In the genomic region with DNA sequence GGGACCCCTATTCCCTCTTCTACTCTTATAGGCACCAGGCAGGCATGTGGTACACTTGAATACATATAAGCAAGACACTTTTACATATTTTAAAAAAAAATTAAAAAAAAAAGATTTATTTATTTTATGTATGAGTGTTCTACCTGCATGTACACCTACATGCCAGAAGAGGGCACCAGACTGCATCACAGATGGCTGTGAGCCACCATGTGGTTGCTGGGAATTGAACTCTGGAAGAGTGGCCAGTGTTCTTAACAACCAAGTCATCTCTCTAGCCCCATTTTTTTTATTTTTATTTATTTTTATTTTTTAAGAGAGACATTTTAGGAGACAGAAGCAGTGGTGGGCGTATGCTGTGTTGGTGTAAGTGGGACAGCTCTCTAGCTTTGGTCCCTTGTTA, we compare ENCODE assay signal across 8 mouse cellular contexts. TPM values are rescaled to one million over a fixed set of nuclear protein-coding genes. Genes with fewer than 3 reads are reported as not detected.
A peak's percentile ranks its signal among the peaks of the same experiment; 100 is the strongest.
DNase-seq lines count a peak whose midpoint lies in the region; ATAC-seq lines count a peak whose summit lies in the region.

No protein-coding gene starts in this region.

- peaks cover under 1% of the 10 kb centered on the region; the same call in 1 of the 2 replicates for H3K4me1 ChIP-seq in midbrain, embryonic 11.5 days (ENCODE audit: control insufficient read depth, insufficient read depth, low read length)
- peaks cover 6% of the 10 kb centered on the region for H3K4me1 ChIP-seq in midbrain, embryonic 13.5 days (replicated peaks)
- peaks cover under 1% of the 10 kb centered on the region; the same call in 1 of the 2 replicates for H3K4me1 ChIP-seq in hindbrain, embryonic 16.5 days (ENCODE audit: control insufficient read depth, insufficient read depth, low read depth, low read length)

- peaks cover 14% of the 10 kb centered on the region for H3K36me3 ChIP-seq in midbrain, embryonic 11.5 days (ENCODE audit: control insufficient read depth, insufficient read depth, low read length)
- H3K36me3 ChIP-seq in midbrain, embryonic 13.5 days: peaks cover 27% of the 10 kb centered on the region
- no peaks in the 10 kb centered on the region for H3K36me3 ChIP-seq in hindbrain, embryonic 16.5 days (ENCODE audit: control insufficient read depth, insufficient read depth, low read length)

- H3K27me3 ChIP-seq in midbrain, embryonic 11.5 days (ENCODE audit: control insufficient read depth, insufficient read depth, low read length): no peaks in the 10 kb centered on the region
- H3K27me3 ChIP-seq in midbrain, embryonic 13.5 days: no peaks in the 10 kb centered on the region
- H3K27me3 ChIP-seq in hindbrain, embryonic 16.5 days (replicated peaks; ENCODE audit: control insufficient read depth, insufficient read depth, low read length): no peaks in the 10 kb centered on the region

- WGBS in midbrain, embryonic 11.5 days: 54% methylated on average over 1 of the region's 1 CpGs
- WGBS in midbrain, embryonic 13.5 days: 74% methylated on average over 1 of the region's 1 CpGs
- 71% methylated on average over 1 of the region's 1 CpGs for WGBS in hindbrain, embryonic 16.5 days

- H3K9me3 ChIP-seq in midbrain, embryonic 11.5 days (ENCODE audit: control insufficient read depth, low read length): no peaks in the 10 kb centered on the region
- no peaks in the 10 kb centered on the region for H3K9me3 ChIP-seq in midbrain, embryonic 13.5 days
- H3K9me3 ChIP-seq in hindbrain, embryonic 16.5 days (ENCODE audit: control insufficient read depth, low read length): no peaks in the 10 kb centered on the region

- no peak overlapping the region for H3K27ac ChIP-seq in midbrain, embryonic 11.5 days (ENCODE audit: low read depth, low read length)
- H3K27ac ChIP-seq in midbrain, embryonic 13.5 days: no peak overlapping the region
- H3K27ac ChIP-seq in hindbrain, embryonic 16.5 days (ENCODE audit: low read depth, low read length): no peak overlapping the region

- no peak overlapping the region for H3K4me2 ChIP-seq in midbrain, embryonic 11.5 days
- H3K4me2 ChIP-seq in midbrain, embryonic 13.5 days (replicated peaks): no peak overlapping the region
- no peak overlapping the region for H3K4me2 ChIP-seq in hindbrain, embryonic 16.5 days (ENCODE audit: low read length)

- H3K9ac ChIP-seq in midbrain, embryonic 11.5 days (ENCODE audit: low read length): no peak overlapping the region
- H3K9ac ChIP-seq in midbrain, embryonic 13.5 days (replicated peaks): no peak overlapping the region
- H3K9ac ChIP-seq in hindbrain, embryonic 16.5 days (ENCODE audit: low read depth, low read length): no peak overlapping the region

- H3K4me3 ChIP-seq in midbrain, embryonic 11.5 days (ENCODE audit: low read depth, low read length): no peak overlapping the region
- no peak overlapping the region for H3K4me3 ChIP-seq in midbrain, embryonic 13.5 days (replicated peaks)
- no peak overlapping the region for H3K4me3 ChIP-seq in hindbrain, embryonic 16.5 days (ENCODE audit: low read length)

- ATAC-seq in midbrain, embryonic 11.5 days (ENCODE audit: low FRiP score): no peak
- no peak for ATAC-seq in midbrain, embryonic 13.5 days
- no peak for ATAC-seq in hindbrain, embryonic 16.5 days

- peak; percentile 40 to 47 for DNase-seq in cerebellum, adult 18-20 months
- DNase-seq in cerebellum, postnatal 4 days (ENCODE audit: low spot score in 2 of 2): no peak
- peak; percentile 75 for DNase-seq in midbrain, embryonic 11.5 days (ENCODE audit: low spot score, missing footprints)
- peak; percentile 31 to 33 for DNase-seq in cerebellum, postnatal 36 days
- peak; percentile 60 for DNase-seq in naive thymus-derived CD4-positive, alpha-beta T cell, adult 2 months (ENCODE audit: low read depth)
- no peak for DNase-seq in urinary bladder, postnatal 25 days (ENCODE audit: low spot score)

RNA-seq across cellular contexts. Expression of gene Iqgap3, which starts 5.9 kb away (rescaled TPM):
- 15.0 and 16.5 TPM in 2 replicates for polyA plus RNA-seq in midbrain, embryonic 11.5 days (2014; fragmentation: Nextera tagmentation; extraction: Ambion mirVana)
- 6.2 and 6.6 TPM in 2 replicates for polyA plus RNA-seq in midbrain, embryonic 13.5 days (2015; fragmentation: Nextera tagmentation; extraction: Ambion mirVana)
- 2.8 and 3.8 TPM in 2 replicates for polyA plus RNA-seq in hindbrain, embryonic 16.5 days (2015; fragmentation: Nextera tagmentation; extraction: Ambion mirVana)

RNA-seq across cellular contexts. Expression of gene Ttc24, which starts 9.6 kb away (rescaled TPM):
- not detected in 2 replicates for polyA plus RNA-seq in midbrain, embryonic 11.5 days (2014; fragmentation: Nextera tagmentation; extraction: Ambion mirVana)
- not detected in 2 replicates for polyA plus RNA-seq in midbrain, embryonic 13.5 days (2015; fragmentation: Nextera tagmentation; extraction: Ambion mirVana)
- not detected in 2 replicates for polyA plus RNA-seq in hindbrain, embryonic 16.5 days (2015; fragmentation: Nextera tagmentation; extraction: Ambion mirVana)

RNA-seq across cellular contexts. Expression of gene Naxe, which starts 29.4 kb away (rescaled TPM):
- 126 and 128 TPM in 2 replicates for polyA plus RNA-seq in midbrain, embryonic 11.5 days (2014; fragmentation: Nextera tagmentation; extraction: Ambion mirVana)
- 154 and 157 TPM in 2 replicates for polyA plus RNA-seq in midbrain, embryonic 13.5 days (2015; fragmentation: Nextera tagmentation; extraction: Ambion mirVana)
- polyA plus RNA-seq in hindbrain, embryonic 16.5 days (2015; fragmentation: Nextera tagmentation; extraction: Ambion mirVana): 158 and 170 TPM in 2 replicates

RNA-seq across cellular contexts. Expression of gene Gpatch4, which starts 44.8 kb away (rescaled TPM):
- polyA plus RNA-seq in midbrain, embryonic 11.5 days (2014; fragmentation: Nextera tagmentation; extraction: Ambion mirVana): 31.8 and 32.9 TPM in 2 replicates
- 28.1 and 28.3 TPM in 2 replicates for polyA plus RNA-seq in midbrain, embryonic 13.5 days (2015; fragmentation: Nextera tagmentation; extraction: Ambion mirVana)
- 34.9 and 35.8 TPM in 2 replicates for polyA plus RNA-seq in hindbrain, embryonic 16.5 days (2015; fragmentation: Nextera tagmentation; extraction: Ambion mirVana)

RNA-seq across cellular contexts. Expression of gene Mef2d, which starts 54.5 kb away (rescaled TPM):
- 9.0 and 10.9 TPM in 2 replicates for polyA plus RNA-seq in midbrain, embryonic 11.5 days (2014; fragmentation: Nextera tagmentation; extraction: Ambion mirVana)
- polyA plus RNA-seq in midbrain, embryonic 13.5 days (2015; fragmentation: Nextera tagmentation; extraction: Ambion mirVana): 15.1 and 16.9 TPM in 2 replicates
- 16.4 and 24.1 TPM in 2 replicates for polyA plus RNA-seq in hindbrain, embryonic 16.5 days (2015; fragmentation: Nextera tagmentation; extraction: Ambion mirVana)

Comparison
In these comparisons a context has a peak if more than half of its experiments do, and no peak if none do; other contexts are left out.
1. DNase-seq: peak in cerebellum, adult 18-20 months (2 of 2), midbrain, embryonic 11.5 days (single experiment), cerebellum, postnatal 36 days (2 of 2) and naive thymus-derived CD4-positive, alpha-beta T cell, adult 2 months (single experiment); none in cerebellum, postnatal 4 days (0 of 2) and urinary bladder, postnatal 25 days (single experiment).